Mouse (Mus musculus): Measurements from ENCODE around the gene Ctsk. TPM values are rescaled to one million over a fixed set of nuclear protein-coding genes. Genes with fewer than 3 reads are reported as not detected.

The Ctsk gene
- total RNA-seq, 2 experiments from 2014 or later = 2.6 TPM

DNA sequence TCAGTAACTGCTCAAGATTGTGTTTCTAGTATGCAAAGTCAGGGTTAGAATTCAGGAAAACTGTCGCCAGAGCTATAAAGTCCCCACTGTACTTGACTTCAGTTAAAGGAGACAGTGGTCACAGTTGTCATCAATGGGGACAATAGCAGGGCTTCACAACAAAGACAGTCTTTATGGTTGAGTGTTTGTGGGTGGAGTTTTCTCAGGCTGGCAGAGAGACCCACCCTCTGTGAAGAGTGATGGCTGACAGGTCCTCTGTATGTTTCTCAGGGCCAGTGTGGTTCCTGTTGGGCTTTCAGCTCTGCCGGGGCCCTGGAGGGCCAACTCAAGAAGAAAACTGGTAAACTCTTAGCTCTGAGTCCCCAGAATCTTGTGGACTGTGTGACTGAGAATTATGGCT, 3.3 kb downstream of the Ctsk start:
- no peak for TF ChIP-seq CTCF (conservative IDR thresholded peaks at IDR 0.05)
- H3K27ac ChIP-seq = peak overlapping the region; percentile 53; the same call in 1 of the 2 replicates
- no peak overlapping the region for H3K4me3 ChIP-seq
- no peak for DNase-seq (ENCODE audit: low spot score in 2 of 2)

DNA sequence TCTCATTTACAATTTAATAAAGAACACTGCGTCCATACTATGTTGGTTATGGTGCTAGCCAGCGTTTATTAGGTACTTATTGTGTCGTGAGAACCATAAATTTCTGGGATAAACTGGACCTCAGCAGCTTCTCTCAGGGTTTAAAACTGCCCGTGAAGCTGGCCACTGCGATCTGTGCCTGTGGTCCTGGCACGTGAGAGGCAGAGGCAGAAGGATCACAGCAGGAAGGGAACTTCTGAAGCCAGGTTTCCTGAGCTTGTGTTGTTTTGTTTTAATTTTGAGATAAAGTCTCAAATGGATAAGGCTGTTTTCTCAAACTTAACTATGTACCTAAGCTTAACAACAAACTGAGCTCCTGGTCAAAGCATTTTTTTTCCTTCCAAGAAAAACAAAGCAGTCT, 10.3 kb downstream of the Ctsk start:
- no peak for TF ChIP-seq CTCF (conservative IDR thresholded peaks at IDR 0.05)
- H3K27ac ChIP-seq = no peak overlapping the region
- no peak overlapping the region for H3K4me3 ChIP-seq
- DNase-seq (ENCODE audit: low spot score in 2 of 2) = no peak

DNA sequence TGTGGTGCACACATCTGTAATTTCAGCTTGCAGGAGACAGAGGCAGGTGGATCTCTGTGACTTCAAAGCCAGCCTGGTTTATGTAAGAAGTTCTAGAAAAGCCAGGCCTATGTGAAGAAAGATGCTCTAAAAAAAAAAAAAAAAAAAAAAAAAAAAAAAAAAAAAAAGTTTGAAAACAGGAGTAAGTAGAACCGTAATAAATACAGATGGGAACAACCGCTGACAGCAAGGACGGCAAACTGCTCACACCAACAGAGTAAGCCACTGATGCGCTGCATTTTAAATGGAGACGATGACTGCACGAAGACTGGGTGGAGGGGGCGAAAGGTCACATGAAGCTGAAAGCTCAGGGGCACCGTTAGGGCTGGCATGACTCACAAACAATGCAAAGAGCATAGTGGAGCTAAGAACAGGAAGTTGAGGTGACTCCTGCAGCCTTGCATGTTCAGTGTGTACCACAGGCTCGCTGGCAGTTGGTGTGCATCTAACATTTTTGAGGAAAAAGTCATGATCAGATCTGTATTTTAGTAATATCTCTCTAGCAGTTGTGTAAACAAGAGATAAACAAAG, 12.6 kb downstream of the Ctsk start:
- no peak for DNase-seq (ENCODE audit: low spot score in 2 of 2)
- H3K27ac ChIP-seq = no peak overlapping the region
- no peak overlapping the region for H3K4me3 ChIP-seq
- TF ChIP-seq CTCF (conservative IDR thresholded peaks at IDR 0.05) = no peak

DNA sequence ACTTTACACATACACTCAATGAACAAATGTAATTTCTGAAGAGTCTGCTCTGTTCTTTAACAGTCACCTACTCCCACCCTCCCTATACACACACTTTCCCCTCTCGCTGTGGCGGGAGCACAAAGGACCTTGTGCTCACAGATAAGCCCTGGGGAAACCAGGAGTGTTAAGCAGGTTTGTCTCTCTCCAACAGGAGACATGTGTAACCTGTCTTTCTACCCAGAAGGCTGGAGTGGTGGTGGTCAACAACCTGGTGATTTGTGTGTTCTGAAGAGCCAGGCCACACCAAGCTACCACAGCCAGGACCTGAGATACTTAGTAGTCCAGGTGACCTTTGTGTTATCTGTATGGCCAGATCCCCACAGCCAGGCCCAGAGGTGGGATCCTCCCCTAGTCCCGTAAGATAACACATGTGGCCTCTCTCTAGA, 17.6 kb downstream of the Ctsk start:
- TF ChIP-seq CTCF (conservative IDR thresholded peaks at IDR 0.05) = no peak
- Histone ChIP-seq H3K4me3 (no peak overlapping the region), H3K27ac (no peak overlapping the region)
- DNase-seq (ENCODE audit: low spot score in 2 of 2) = no peak

DNA sequence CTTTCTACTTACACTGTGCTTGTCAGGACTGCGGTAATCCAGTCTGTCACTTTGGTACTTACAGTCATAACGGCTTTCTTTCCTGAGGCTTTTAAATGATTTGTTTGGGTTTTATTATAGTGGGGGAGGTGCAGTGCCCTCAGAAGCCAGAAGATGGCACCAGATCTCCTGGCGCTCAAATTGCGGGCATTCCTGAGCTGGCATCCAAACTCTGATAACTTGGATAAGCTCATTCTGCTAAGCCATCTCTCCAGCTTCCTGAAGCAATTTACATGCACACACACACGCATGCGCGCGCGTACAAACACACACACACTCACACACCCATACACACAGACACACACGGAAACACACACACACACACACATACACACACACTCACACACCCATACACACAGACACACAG, 18.4 kb downstream of the Ctsk start:
- peak; percentile 78 to 81 for DNase-seq (ENCODE audit: low spot score in 2 of 2)
- TF ChIP-seq CTCF (conservative IDR thresholded peaks at IDR 0.05) = peak; percentile 89
- Histone ChIP-seq H3K4me3 (no peak overlapping the region), H3K27ac (peak overlapping the region; percentile 54)

DNA sequence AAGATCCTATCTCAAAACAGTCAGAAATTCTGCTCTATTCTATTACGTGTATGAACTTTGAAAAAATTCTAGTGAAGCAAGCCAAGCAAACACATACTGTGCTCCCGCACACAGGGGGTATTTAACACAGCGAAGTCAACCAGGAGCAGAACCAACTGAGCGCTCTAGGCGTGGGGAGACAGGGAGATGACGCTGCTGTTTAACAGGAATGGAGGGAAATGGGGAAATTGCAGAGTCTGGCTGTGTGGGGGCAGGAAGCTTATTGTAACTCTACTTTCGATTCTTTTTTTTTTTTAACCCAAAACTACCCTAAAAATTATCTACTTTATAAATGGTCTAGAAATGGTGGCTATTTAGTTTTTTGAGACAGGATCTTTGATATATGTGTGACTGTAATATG, 19.8 kb downstream of the Ctsk start:
- no peak for TF ChIP-seq CTCF (conservative IDR thresholded peaks at IDR 0.05)
- no peak overlapping the region for H3K27ac ChIP-seq
- DNase-seq (ENCODE audit: low spot score in 2 of 2) = no peak
- H3K4me3 ChIP-seq = no peak overlapping the region

DNA sequence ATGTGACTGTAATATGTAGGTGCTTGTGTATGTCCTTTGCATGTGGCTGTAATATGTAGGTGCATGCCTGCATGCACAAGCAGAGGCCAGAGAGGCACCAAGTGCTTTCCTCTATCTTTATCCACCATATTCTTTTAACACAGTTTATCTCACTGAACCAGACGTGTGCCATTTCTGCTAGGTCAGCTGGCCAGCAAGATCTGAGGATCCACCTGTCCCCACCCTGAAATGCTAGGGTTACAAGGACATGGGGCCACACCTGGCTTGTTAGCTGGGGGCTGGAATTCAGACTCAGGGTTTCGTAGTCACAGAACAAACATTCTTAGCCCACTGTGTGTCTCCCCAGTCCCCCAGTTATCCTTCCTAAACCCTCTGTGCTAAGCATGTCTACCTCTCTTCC, 20.3 kb downstream of the Ctsk start:
- H3K4me3 ChIP-seq = no peak overlapping the region
- no peak for TF ChIP-seq CTCF (conservative IDR thresholded peaks at IDR 0.05)
- no peak overlapping the region for H3K27ac ChIP-seq
- DNase-seq (ENCODE audit: low spot score in 2 of 2) = no peak

DNA sequence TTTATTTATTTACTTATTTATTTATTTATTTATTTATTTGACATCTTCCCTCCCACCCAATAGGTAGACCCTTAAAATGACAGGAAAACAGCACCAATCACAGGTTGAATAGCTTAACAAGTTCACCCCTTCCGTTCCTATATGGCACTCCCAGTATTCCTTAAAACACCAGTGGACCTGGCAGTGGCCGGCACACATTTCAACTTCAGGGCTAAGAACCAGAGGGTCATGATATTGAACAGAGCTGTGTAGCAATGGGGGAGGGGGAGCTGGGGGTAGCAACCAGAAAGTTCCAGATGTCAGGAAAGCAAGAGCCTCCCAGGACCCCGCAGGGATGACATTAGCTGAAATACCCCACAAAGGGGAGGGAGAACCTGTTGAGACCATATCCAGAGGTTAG, 21.0 kb downstream of the Ctsk start:
- DNase-seq (ENCODE audit: low spot score in 2 of 2) = no peak
- TF ChIP-seq CTCF (conservative IDR thresholded peaks at IDR 0.05) = no peak
- Histone ChIP-seq H3K27ac (no peak overlapping the region), H3K4me3 (no peak overlapping the region)

DNA sequence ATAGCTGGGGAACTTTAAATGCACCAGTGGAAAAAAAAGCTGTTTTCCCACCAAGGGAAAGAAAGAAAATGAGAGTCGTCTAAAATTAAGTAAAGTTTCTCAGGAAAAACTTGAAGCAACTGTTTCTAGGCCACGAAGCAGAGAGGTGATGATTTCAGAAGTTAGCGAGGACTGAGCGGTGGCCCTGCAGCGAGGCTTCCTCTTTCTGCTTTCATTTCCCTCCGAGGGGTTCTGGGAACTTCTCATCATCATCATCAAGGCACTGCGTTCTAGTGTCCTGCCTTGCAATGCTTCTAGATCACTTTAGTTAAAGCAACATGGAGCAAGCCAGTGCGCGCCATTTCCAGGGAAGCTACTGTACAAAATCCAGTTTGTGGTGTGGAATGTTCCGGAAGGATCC, 22.1 kb downstream of the Ctsk start:
- H3K4me3 ChIP-seq = no peak overlapping the region
- no peak for DNase-seq (ENCODE audit: low spot score in 2 of 2)
- no peak for TF ChIP-seq CTCF (conservative IDR thresholded peaks at IDR 0.05)
- peak overlapping the region; percentile 53; the same call in 1 of the 2 replicates for H3K27ac ChIP-seq

DNA sequence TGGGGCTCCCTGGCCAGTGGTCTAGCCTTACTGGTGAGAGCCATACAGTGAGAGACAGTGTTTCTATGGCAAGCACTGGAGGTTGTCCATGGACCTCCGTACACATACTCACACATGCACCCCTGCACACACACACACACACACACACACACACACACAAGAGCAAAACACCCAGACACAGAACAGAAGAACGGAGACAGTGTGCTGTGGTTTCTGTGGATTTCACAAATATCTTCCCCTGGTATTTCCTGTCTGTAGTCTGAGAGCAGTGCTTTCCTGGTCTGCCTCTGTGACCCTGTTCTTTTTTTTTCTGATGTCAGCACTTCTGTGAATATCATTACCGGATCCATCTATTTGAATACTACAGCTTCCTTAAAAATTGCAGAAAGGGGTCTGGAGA, 24.6 kb downstream of the Ctsk start:
- H3K27ac ChIP-seq = no peak overlapping the region
- no peak overlapping the region for H3K4me3 ChIP-seq
- no peak for DNase-seq (ENCODE audit: low spot score in 2 of 2)
- no peak for TF ChIP-seq CTCF (conservative IDR thresholded peaks at IDR 0.05)

DNA sequence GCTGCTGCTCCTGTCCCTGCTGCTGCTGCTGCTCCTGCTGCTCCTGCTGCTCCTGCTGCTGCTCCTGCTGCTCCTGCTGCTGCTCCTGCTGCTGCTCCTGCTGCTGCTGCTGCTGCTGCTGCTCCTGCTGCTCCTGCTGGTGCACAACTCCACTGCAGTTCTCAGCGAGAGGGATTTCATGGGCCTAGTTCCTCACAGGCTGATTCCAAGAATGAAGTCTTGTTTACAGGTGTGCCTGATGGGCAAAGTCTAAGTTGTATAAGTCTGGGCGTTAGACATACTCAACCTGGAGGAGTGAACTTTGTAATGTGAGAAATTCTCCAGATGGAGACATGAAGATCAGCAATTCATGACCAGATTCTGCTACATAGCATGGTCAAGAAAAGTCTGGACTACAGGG, 25.6 kb downstream of the Ctsk start:
- TF ChIP-seq CTCF (conservative IDR thresholded peaks at IDR 0.05) = no peak
- H3K27ac ChIP-seq = no peak overlapping the region
- no peak for DNase-seq (ENCODE audit: low spot score in 2 of 2)
- no peak overlapping the region for H3K4me3 ChIP-seq

DNA sequence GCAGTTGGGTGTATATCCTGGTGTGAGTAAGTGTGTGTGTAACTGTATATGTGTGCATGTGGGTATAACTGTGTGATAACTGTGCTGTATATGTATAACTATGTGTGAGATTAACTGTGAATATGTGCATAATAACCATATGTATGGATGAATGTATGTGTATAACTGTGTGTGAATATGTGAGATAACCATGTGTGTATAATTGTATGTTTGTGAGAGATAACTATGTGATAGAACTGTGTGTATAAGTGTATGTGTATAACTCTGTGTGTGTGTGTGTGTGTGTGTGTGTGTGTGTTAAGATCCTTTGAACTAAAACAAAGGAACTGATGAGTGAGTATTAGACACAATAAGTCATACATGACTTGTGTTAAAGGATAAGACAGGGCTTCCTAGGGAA, 27.1 kb downstream of the Ctsk start:
- Histone ChIP-seq H3K27ac (no peak overlapping the region), H3K4me3 (no peak overlapping the region)
- no peak for TF ChIP-seq CTCF (conservative IDR thresholded peaks at IDR 0.05)
- no peak for DNase-seq (ENCODE audit: low spot score in 2 of 2)

DNA sequence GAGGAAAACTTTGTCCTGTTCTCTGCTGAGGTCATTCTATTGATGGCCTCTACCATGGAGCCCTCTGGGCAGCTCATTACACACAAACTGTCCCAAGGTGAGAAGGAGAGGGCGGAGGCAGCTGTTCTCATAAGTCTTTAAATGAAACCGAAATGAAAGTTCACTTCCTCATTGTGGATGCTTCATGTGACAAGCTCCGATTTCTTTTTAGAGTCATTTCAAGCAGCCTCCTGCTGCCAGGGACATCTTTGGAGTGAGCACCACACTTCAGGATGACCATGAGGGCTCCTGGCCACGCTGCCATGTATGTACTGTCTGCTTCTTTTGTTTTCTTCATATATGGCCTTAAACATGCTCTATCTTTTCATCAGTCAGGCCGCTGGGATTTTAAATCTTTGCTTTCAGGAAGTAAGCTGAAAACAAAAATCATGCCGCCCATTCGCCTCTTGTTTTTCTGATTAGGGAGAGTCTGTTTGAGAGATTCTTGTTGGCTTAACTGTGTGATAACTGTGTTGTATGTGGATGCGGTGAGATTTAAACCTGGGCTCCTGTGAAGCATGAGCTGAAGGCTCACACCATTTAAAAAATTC, 27.7 kb downstream of the Ctsk start, which contains the start of gene Ctss:
Ctss (plus strand) TSS at position 165 of the 590 bp plus-strand sequence.
- Histone ChIP-seq H3K27ac (peak within 1 kb of the TSS; percentile 43; the same call in 1 of the 2 replicates), H3K4me3 (no peak within 1 kb of the TSS; the same call in 1 of the 2 replicates)
- DNase-seq (ENCODE audit: low spot score in 2 of 2) = no peak
- TF ChIP-seq CTCF (conservative IDR thresholded peaks at IDR 0.05) = no peak

DNA sequence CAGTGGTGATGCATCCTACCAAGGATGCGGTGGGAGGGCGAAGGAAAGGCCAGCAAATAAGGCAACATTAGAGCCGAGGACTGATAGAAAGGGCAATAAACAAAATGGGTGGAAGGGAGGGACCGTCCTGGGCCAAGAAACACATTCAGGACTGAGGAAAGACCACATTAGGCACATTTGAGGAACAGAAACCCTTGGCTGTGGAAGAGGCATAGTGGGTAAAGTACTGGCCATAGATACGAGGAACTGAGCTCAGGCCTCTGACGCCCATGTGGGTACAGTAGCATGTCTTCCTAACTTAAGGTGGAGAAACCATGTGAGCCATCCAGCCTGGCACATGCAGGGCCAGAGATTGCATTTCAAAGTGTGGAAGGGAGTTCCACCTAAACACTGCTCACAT, 30.8 kb downstream of the Ctsk start:
- Histone ChIP-seq H3K27ac (no peak overlapping the region), H3K4me3 (no peak overlapping the region)
- DNase-seq (ENCODE audit: low spot score in 2 of 2) = no peak
- no peak for TF ChIP-seq CTCF (conservative IDR thresholded peaks at IDR 0.05)
